Mouse (Mus musculus) activated CD4-positive, CD25-positive, alpha-beta regulatory T cell, adult 4 months (primary cell): Measurements from ENCODE around the gene Ces2h. TPM values are rescaled to one million over a fixed set of nuclear protein-coding genes. Genes with fewer than 3 reads are reported as not detected.
"Not testable (repeated sequence)": the region's sequence is repeated elsewhere in the genome, so short reads cannot be mapped to it uniquely, and the experiment has no call there.

Experiments used
- ATAC-seq: one replicate; pipeline ENCODE4 v1.8.0; 2017
- polyA plus RNA-seq, 2 experiments: library from polyadenylated mRNA; unstranded; fragments of 100-300 nt; shearing (Covaris generic); gene quantifications; one replicate each; pipeline ENCODE4 v1.2.1; 2017

The Ces2h gene
- polyA plus RNA-seq: not detected

DNA sequence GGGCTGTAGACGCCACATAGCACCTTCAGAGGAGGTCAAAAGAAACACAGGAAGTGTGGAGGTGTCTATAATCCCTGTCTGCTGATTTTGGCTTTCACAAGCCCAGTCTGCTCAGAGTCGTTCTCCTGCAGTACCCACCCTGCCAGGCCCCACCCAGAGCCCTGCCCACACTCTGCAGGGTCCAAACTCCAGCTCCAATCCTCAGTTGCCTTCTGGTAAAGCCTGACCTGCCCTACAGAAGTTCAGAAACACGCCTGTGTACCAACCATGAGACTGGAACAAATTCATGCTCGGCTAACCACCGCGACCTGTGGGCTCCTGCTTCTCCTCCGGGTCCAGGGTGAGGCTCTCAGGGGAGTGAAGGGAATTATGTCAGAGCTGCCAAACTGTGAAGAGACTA, at the start of gene Ces2h:
Ces2h (plus strand) TSS at position 268 of the 400 bp plus-strand sequence.
- ATAC-seq: no peak

DNA sequence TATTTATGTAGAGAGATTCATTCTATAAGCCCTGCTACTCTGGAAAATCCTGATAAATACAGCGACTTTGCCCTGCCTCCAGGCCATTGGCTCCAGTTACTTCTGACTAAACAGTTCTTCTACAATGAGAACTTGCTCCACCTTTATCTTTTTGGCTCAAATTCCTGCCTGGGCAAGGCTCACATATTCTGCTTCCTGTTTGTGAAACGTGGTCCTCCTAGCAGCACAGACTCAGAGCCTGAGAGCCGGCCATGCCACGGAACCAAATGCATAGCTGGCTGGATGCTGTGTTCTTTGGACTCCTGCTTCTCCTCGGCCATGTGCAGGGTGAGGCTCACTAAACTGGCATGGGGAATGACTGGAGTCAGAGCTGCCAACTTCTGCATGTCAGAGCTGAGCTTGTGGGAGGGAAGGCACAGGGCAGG, 39.1 kb upstream of the Ces2h start, which contains the start of gene Ces2g:
Ces2g (plus strand) TSS at position 182 of the 425 bp plus-strand sequence.
- ATAC-seq: no peak

DNA sequence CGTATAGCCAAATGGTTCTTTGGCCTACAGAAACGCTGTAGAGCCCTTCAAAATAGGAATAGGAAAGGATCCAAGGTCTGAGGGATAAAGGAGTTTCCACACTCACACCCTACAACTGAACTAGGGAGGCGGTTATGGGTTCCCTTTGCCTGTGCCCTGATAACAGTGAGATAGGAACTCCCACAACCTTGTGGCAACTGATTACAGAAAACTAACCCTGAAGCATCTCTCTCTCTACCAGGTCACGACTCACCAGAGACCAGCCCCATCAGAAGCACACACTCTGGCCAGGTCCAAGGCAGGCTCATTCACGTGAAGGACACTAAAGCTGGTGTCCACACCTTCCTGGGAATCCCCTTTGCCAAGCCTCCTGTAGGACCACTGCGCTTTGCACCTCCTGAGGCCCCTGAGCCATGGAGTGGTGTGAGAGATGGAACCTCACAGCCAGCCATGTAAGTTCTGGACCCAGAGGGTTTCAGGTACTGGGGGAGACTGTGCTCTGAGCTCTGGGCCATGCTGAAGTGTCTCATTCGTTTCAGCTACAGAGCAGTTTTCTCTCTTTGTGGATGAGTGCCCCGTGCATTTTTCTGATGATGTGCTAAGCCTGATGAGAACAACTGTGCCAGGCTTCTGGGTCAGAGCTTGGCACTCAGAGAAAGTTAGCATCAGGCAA, 38.3 kb upstream of the Ces2h start:
- ATAC-seq: no peak

DNA sequence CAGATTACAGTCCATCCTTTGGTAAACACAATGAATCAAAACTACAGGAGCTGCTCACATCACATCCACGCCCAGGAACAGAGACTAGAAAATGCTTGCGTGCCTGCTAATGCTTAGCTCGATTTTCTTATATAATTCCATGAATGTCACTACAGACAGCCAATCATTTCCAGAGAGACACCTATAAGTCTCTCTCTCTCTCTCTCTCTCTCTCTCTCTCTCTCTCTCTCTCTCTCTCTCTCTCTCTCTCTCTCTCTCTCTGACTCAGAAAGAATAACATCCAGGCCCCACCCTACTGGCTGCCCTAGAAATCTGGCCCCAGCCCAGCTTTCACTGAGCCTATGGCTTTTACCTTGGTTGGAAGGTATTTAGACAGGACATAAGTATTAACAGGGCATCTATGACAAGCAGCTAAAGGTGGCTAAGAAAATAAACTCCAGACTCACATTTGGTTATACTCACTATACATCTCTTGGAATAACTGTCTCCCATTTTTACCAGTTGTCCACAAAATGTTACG, 37.2 kb upstream of the Ces2h start:
- no peak for ATAC-seq

DNA sequence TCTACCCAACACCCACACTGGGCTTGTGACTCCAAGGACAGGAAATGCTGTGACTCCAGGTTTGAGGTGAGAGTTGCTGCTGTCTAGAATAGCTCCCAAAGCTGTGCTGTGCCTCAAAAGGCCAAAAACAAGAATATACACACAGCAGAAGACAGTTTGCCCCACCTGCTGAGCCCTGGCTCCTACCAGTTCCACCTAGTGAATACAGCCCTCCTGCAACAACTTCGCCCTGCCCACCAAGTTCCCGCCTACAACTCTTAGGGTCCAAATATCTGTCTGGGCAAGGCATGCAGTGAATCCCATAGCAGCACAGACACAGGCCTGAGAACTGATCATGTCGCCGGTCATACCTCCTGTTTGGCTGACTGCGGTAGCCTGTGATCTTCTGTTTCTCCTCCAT, 16.5 kb upstream of the Ces2h start:
- no peak for ATAC-seq

DNA sequence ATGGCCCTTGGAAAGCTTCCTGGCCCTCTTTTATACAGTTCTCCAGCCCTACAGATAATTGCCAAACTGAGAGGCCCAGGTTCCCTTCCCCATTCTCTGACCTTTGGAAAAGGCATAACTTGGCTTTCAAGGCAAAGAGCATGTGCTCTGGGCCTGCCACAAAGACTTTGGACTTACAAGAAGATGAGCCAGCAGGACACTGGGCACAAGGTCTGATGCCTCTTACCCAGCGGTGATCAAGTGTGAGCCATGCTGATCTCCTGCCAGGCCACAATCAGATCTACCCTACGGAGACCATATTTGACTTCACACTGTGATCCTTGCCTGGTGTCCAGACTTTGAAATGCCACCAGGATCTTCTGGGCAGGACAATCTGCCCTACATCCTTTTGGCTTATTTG, 15.7 kb upstream of the Ces2h start:
- no peak for ATAC-seq

DNA sequence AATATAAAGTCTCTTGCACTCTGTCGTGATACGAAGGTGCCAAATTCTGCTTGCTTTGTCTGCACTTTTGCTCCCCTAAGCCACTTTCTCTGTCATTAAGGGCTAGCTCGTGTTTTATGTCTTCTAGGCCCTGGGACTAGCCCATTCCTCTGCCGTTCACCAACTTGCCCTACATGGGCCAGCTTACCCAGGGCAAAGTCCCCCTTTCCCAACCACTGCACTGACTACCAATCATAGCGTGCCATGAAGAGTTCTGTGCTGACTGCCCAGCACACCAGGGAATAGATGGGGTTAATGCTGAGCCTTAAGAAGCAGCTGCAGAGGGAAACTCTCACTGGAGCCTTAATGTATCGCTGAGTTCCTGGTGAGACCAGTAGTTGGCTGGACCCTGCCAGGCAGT, 2.5 kb upstream of the Ces2h start:
- ATAC-seq: no peak

DNA sequence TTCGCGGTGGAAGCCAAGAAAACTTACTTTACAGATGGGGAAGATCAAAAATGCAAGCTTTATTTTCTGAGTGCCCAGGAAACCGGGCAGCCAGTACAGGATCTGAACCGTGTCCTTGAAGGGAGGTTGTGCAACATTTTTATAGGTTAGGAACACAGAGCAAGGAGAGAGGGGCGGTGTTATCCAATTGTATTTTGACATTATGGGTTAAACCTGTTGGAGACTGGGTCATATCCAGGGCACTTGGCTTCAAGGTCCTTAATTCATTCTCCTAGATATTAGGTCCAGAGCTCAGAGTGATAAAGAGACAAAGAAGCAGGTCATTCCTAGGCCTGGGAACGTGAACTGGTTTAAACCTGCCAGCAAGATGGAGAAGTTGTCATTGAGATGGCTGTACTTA, 1.5 kb upstream of the Ces2h start:
- no peak for ATAC-seq

DNA sequence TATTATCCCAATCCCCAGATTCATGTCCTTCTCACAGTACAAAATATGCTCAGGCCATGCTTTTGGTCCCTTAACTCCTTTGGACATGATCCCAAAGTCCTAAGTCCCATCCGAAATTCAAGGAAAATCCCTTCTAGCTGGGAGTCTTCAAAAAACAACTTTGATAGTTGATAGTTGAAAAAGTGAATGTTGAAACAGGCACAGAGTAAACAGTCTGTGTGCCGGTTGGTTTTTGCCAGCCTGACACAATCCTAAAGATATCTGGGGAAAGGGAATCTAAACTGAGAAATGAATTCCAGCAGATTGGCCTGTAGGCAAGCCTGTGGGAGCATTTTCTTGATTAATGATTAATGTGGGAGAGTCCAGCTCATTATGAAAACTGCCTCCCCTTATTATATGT, 9.3 kb downstream of the Ces2h start:
- no peak for ATAC-seq

DNA sequence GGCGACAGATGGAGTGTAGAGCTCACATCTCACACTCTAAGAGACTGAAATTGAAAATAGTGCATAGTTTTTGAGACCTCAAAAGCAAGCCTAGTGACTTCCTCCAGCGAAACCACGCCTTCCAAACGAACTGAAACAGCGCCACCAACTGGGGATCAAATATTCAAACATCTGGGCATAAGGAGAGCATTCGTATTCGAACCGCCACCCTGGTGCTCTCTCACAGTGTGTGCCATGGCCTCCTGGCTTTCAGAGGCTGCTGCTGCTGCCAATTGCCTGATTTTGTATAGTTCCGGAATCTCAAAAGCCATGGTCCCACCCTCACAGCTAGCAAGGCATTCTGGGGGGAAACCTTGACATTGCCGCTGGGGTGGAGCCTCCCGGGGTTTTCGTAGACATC, 10.5 kb downstream of the Ces2h start:
- ATAC-seq: no peak

DNA sequence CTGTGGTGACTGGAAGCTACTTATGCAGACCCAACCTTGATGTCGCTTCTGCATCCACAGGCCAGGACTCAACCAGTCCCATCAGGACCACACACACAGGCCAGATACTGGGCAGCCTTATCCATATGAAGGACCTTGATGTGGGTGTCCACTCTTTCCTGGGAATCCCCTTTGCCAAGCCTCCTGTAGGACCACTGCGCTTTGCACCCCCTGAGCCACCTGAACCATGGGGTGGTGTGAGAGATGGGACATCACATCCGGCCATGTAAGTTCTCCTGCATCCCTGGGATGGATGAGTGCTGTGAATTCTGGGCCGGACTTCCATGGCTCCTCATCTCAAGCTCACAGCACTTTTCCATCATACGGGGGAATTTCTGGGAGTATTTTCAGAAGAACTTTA, 13.7 kb downstream of the Ces2h start:
- no peak for ATAC-seq

DNA sequence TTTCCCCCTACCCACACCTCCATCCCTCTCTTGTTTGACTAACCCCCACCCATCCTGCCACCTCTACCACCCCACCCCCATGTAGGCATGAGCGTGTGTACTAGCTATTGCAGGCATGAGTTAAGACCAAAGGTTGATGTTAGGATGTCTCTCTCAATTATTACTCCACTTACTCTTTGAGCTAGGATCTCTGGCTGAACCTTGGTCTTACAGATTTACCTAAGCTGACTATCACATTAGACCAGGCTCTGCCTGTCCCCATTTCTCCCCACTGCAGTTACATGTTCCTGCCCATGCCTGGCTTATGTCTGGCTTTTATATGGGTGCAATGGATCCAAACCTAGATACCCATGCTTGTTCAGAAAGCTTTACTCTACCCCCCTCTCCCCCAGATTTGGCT, 21.3 kb downstream of the Ces2h start:
- ATAC-seq: no peak

DNA sequence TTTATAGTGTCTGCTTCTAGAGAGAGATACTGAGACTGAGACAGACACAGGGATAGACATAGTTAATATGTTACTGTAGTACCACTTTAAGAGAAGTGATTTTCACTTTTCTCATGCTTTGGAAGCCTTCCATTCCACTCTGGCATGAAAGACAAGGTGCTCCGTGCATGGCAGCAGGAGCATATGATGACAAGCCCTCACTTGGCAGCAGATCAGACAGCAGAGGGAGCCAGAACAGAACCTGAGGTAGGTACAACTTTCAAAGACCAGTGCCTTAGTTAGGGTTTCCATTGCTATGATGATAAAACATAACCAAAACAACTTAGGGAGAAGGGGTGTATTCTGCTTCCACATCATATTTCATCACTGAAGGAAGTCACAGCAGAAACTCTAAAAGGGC, 22.4 kb downstream of the Ces2h start:
- no peak for ATAC-seq

DNA sequence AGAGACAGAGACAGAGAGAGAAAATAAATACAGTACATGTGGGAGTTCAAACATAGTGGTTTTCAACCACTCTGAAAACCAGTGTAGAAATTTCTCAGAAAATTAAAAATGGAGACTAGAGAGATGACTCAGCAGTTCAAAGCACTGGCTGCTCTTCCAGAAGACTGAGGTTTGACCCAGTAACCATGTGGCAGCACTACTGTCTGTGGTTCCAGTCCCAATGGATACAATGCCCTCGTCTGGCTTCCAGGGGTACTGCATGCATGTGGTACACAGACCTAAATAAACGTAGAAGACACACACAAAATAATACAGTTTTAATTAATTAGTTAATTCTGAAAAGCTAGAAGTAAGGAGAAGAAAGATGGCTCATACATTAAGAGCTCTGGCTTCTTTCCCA, 24.4 kb downstream of the Ces2h start:
- no peak for ATAC-seq

DNA sequence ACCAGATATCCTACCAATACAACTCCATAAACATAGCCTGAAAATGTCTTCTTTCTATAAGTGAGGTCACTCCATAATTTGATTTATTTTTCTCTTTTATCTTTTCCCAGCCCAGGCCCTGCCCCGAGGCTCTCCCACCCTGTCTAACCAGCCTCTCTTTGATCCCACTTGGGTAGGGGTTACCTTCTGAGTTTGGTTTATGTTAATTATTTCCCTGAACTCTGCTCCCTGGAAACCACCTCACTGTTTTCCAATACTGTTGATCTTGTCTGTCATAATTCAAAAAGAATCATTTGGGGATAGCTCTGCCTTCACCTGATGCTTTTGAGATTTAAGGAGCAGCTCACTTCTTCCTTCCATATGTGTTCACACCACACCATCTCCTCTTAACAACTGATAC, 42.9 kb downstream of the Ces2h start:
- ATAC-seq: no peak

DNA sequence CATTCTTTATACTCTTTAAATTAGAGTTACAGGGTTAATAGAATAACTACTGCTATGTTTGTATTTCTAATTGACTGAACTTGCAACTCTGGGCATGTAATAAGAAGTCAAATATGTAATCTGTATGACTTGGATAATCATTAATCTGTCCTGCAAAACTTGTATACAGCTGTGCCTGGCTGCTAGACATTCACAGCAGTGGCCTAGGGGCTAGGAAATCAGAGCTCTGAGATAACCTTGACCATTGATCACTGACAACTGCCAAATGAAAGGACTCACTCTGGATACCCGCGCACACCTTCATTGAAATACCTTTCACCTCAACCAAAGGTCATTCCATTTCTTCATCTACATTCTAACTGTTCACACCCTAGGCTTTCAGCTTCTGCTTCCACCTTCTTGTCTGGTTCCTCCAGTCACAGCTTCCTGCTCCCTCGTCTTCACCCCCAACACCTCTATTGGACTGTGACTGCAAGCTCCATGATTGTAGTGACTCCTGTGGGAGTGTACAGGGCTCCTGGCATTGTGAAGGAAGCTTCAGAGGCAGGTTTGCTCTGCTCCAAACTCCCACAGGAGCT, 45.3 kb downstream of the Ces2h start:
- ATAC-seq: no peak

DNA sequence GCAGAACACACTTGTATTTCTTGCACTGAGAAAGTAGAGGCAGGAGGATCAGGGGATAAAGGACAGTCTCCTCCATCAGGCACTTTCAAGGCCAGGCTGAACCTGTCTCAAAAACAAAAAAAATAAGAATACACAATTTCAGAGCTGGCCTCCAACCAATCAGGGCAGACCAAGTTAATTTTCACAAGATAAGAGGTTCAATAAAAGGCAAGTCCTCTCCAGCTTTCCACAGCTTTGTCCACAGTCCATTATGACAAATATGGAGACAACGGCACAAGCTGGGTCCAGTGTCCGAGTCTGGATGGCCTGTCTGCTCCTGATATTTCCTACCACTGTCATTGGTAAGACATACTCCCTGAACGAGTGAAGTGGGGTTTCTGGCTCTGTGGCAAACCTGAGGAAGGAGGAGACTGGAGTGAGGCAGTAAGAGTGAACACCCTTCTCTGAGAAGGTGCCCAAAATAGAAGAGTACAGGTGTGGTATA, 47.8 kb downstream of the Ces2h start, which contains the start of gene Ces3a:
Ces3a (plus strand) TSS at position 231 of the 484 bp plus-strand sequence.
- ATAC-seq: no peak

DNA sequence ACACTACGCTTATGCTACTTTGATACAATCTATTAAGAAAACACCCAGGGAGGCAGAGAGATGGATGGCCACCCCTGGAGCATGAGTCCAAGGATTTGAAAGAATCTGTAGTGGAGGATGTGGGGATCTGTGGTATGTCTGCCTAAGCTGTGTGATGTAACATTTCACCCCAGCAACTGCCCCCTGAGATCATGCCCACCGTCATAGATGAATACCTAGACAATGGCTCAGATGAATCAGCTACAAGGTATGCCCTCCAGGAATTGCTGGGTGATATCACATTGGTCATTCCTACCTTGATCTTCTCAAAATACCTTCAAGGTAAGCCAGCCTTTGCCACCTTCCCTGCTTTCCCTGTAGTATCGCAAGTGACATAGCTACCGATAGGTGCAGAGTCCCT, 55.6 kb downstream of the Ces2h start:
- ATAC-seq: no peak

DNA sequence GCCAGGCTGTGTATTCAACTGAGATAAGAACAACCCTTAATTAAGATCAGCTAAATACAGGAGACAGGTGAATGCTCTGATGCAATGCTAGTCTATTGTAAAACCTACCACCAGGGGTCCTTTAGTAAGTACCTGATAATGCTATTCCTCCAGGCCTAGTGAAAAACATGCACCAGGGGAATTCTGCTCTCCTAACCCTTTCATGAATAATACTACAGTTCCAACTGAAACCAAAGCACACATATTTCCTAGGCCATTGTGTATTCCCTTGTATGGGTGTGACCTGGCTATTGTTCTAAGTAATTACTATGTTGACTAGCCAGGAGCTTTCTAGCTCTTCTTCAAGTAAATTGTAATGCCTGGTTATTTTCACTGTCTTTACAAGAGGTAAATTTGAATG, 59.4 kb downstream of the Ces2h start:
- no peak for ATAC-seq

DNA sequence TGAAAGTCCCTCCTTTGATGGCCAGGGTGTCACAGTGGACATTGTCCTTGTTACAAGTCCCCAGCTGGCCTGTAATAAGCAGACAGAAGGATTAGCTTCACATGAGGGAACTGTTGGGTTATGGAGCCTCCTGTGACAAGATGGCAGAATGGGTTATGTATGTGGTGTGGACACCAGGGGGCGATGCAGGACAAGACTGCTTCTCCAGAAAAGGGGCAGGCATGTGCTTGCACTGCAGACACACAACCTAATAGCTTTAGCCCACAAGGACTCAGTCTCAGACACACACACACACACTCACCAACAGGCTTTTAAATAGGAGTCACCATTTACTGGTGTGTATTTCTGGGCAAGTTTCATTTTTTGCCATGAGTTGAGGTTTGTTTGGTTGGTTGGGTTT, 66.1 kb downstream of the Ces2h start:
- ATAC-seq: no peak

DNA sequence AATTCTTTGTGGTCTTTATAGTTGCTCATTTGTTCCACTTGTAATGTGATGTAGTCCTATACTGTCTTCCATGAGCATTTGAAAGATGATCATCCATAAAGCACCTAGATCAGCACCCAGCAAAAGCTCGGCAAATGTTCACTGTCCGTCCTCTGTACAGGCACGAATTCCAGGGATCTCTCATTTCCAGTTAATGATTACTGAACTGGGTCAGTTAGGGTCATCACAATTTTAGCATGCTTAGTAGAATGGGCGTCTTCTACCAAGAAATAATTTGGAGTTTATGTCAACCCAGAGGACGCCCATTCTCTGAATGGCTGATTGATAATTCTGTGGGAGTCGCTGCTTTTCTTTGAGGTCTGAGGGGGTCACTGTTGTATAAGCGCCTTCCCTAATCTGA, 67.3 kb downstream of the Ces2h start:
- not testable (repeated sequence) for ATAC-seq

DNA sequence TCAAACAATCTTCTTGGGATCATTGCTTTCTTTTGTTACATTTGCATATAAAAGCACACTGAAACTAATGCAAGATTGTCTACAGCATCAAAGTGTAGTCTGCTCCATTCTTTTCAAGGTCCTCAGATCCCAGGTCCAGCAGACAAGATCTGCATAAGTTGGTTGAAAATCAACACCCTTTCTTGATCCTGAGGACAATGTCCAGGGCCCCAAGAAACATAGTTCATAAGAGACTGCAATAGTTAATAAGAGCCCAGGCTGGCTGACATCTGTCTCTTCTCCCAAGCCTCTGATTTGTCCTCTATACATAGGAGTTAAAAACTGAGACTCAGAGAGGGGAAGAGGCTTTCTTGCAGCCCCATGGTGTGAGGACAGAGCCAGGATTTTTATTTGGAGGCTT, 68.3 kb downstream of the Ces2h start:
- no peak for ATAC-seq
